Mouse (Mus musculus): ENCODE data around the gene Olfr742. TPM values are rescaled to one million over a fixed set of nuclear protein-coding genes. Genes with fewer than 3 reads are reported as not detected.

Gene Olfr742
- polyA plus RNA-seq (2015; fragmentation: Illumina TruSeq; extraction: RNeasy Lipid Tissue Mini Kit (QIAGEN cat#74804); ENCODE audit: insufficient read depth, low replicate concordance): not detected

DNA sequence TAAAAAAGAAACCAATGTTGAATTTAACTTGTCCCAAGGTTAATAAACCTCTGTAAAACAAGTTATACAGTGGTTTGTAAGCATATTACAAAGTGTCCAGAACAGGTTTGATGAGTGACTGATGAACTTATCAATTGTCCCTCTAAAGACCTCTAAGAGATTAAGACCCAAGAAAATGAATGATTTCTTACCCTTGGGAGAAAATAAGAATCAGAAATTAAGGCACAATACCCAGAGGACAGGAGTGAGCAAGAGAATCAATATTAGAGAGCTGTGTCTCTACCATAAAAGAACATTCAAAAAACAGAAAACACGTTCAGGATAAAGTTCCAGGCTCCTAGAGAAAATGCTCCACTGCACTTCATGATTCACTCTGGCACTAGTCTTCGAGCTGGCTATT is at the start of gene Olfr742:
Gene Olfr742, plus strand, starts transcription at position 301 of the 400 bp plus-strand sequence.

DNA sequence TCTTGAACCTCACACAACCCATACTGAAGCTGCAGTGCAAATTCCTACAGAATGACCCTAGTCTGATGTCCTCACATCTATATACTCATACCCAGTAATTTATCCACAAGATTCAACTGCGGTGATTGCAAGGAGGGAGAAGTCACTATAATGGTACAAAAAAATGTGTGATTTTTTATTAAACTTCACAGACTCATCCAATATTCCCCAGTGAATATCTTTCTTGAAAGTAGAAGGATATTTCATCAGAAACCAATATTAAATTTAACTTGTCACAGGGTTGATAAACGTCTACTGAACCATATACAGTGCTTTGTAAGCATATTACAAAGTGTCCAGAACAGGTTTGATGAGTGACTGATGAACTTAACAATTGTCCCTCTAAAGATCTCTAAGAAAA is 31.0 kb upstream of the Olfr742 start, which contains the start of gene Olfr741:
Gene Olfr741, plus strand, starts transcription at position 301 of the 400 bp plus-strand sequence.

DNA sequence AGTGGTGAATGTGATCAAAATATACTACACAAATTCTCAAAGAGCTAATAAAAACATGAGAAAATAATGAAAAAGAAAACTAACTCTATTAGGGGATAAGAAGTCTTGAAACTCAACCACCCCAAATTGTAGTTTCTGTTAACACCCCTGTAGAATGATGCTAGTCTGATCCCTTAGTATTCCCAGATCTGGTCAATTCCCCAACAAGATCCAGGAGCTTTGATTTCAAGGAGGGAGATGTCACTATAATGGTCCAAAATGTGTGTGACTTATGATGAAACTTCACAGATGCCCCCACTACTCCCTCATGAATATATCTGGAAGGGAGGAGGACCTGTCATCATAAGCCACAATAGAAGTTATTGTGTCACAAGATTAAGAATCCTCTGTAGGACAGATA is 18.1 kb downstream of the Olfr742 start, which contains the start of gene Olfr743:
Gene Olfr743, plus strand, starts transcription at position 301 of the 400 bp plus-strand sequence.

Other genes with a start within 250 kb of the Olfr742 start
- gene Olfr732, start 219.4 kb upstream of the Olfr742 start, polyA plus RNA-seq (2015; fragmentation: Illumina TruSeq; extraction: RNeasy Lipid Tissue Mini Kit (QIAGEN cat#74804); ENCODE audit: insufficient read depth, low replicate concordance): not detected
- gene Olfr733, start 202.1 kb upstream of the Olfr742 start, polyA plus RNA-seq (2015; fragmentation: Illumina TruSeq; extraction: RNeasy Lipid Tissue Mini Kit (QIAGEN cat#74804); ENCODE audit: insufficient read depth, low replicate concordance): 0.10 TPM
- not detected for gene Olfr734, start 176.8 kb upstream of the Olfr742 start, polyA plus RNA-seq (2015; fragmentation: Illumina TruSeq; extraction: RNeasy Lipid Tissue Mini Kit (QIAGEN cat#74804); ENCODE audit: insufficient read depth, low replicate concordance)
- not detected for gene Olfr735, start 154.7 kb upstream of the Olfr742 start, polyA plus RNA-seq (2015; fragmentation: Illumina TruSeq; extraction: RNeasy Lipid Tissue Mini Kit (QIAGEN cat#74804); ENCODE audit: insufficient read depth, low replicate concordance)
- 33.0 TPM for gene Tlr11, start 145.7 kb upstream of the Olfr742 start, polyA plus RNA-seq (2015; fragmentation: Illumina TruSeq; extraction: RNeasy Lipid Tissue Mini Kit (QIAGEN cat#74804); ENCODE audit: insufficient read depth, low replicate concordance)
- gene Olfr736, start 122.4 kb upstream of the Olfr742 start, polyA plus RNA-seq (2015; fragmentation: Illumina TruSeq; extraction: RNeasy Lipid Tissue Mini Kit (QIAGEN cat#74804); ENCODE audit: insufficient read depth, low replicate concordance): not detected
- not detected for gene Olfr738, start 96.0 kb upstream of the Olfr742 start, polyA plus RNA-seq (2015; fragmentation: Illumina TruSeq; extraction: RNeasy Lipid Tissue Mini Kit (QIAGEN cat#74804); ENCODE audit: insufficient read depth, low replicate concordance)
- gene Olfr739, start 85.0 kb upstream of the Olfr742 start, polyA plus RNA-seq (2015; fragmentation: Illumina TruSeq; extraction: RNeasy Lipid Tissue Mini Kit (QIAGEN cat#74804); ENCODE audit: insufficient read depth, low replicate concordance): not detected
- not detected for gene Olfr740, start 58.1 kb upstream of the Olfr742 start, polyA plus RNA-seq (2015; fragmentation: Illumina TruSeq; extraction: RNeasy Lipid Tissue Mini Kit (QIAGEN cat#74804); ENCODE audit: insufficient read depth, low replicate concordance)
- gene Olfr741, start 30.9 kb upstream of the Olfr742 start, polyA plus RNA-seq (2015; fragmentation: Illumina TruSeq; extraction: RNeasy Lipid Tissue Mini Kit (QIAGEN cat#74804); ENCODE audit: insufficient read depth, low replicate concordance): not detected
- gene Olfr743, start 18.2 kb downstream of the Olfr742 start, polyA plus RNA-seq (2015; fragmentation: Illumina TruSeq; extraction: RNeasy Lipid Tissue Mini Kit (QIAGEN cat#74804); ENCODE audit: insufficient read depth, low replicate concordance): not detected
- not detected for gene Olfr744, start 111.3 kb downstream of the Olfr742 start, polyA plus RNA-seq (2015; fragmentation: Illumina TruSeq; extraction: RNeasy Lipid Tissue Mini Kit (QIAGEN cat#74804); ENCODE audit: insufficient read depth, low replicate concordance)
- gene Olfr745, start 135.8 kb downstream of the Olfr742 start, polyA plus RNA-seq (2015; fragmentation: Illumina TruSeq; extraction: RNeasy Lipid Tissue Mini Kit (QIAGEN cat#74804); ENCODE audit: insufficient read depth, low replicate concordance): not detected
- gene Olfr746, start 143.5 kb downstream of the Olfr742 start, polyA plus RNA-seq (2015; fragmentation: Illumina TruSeq; extraction: RNeasy Lipid Tissue Mini Kit (QIAGEN cat#74804); ENCODE audit: insufficient read depth, low replicate concordance): not detected
- not detected for gene Olfr747, start 189.6 kb downstream of the Olfr742 start, polyA plus RNA-seq (2015; fragmentation: Illumina TruSeq; extraction: RNeasy Lipid Tissue Mini Kit (QIAGEN cat#74804); ENCODE audit: insufficient read depth, low replicate concordance)
- not detected for gene Olfr748, start 203.8 kb downstream of the Olfr742 start, polyA plus RNA-seq (2015; fragmentation: Illumina TruSeq; extraction: RNeasy Lipid Tissue Mini Kit (QIAGEN cat#74804); ENCODE audit: insufficient read depth, low replicate concordance)
- gene Olfr749, start 241.5 kb downstream of the Olfr742 start, polyA plus RNA-seq (2015; fragmentation: Illumina TruSeq; extraction: RNeasy Lipid Tissue Mini Kit (QIAGEN cat#74804); ENCODE audit: insufficient read depth, low replicate concordance): not detected